Mouse (Mus musculus) monocyte, adult 2 months (primary cell): Measurements from ENCODE around the gene Sec14l1.

Experiments used
- DNase-seq, 2 experiments: peaks; one replicate each; pipeline ENCODE4 v3.0.0; 2022; ENCODE audit warnings: low spot score in 2 of 2, low read depth in 1 of 2

The Sec14l1 gene

DNA sequence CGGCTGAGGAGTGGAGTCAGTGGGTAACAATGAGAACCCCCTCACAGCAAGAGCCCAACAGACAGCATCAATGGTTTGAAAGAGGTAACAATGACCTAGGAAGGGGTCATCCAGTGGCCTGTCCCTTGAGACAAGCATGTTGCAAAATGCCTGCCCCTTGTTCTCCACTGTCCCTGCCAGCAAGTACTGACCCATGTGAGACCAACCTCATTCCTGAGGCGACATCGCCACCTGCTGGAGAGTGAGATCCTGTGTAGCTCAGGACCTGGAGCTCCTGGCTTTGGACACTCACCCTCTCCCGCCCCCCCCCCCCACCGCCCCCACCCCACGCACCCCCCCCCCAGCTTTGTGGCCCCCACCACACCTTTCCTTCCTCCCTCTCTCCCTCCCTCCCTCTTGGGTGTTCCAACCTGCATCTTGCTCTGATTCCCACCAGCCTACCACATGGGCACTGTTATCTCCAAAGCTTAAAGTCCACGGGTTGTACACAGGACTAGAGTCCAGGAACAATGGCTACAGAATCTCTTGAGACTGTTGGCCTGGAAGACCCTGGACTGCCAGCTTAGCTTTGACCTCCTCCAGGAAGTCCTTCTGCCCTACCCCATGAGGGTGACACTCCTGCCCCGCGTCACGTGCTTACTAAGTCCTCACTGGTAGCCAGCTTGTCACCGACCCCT lies 62.5 kb downstream of the Sec14l1 start:
- DNase-seq: peak; percentile 28 to 75

DNA sequence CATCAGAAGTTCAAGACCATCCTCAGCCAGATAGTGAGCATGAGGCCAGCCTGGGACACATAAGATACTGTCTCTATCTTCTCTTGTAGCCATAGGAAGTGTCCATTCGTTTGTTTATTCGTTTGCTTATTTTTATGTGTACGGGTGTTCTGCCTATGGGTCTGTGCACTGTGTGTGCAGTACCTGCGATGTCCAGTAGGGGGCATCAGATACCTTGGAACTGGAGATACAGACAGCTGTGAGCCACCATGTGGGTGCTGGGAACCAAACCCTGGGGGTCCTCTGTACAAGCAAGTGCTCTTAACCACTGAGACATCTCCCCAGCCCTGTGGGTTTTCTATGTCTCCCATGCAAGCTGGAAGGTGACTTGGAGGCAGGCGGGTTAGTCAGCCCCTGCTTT lies 64.9 kb downstream of the Sec14l1 start:
- no peak for DNase-seq

DNA sequence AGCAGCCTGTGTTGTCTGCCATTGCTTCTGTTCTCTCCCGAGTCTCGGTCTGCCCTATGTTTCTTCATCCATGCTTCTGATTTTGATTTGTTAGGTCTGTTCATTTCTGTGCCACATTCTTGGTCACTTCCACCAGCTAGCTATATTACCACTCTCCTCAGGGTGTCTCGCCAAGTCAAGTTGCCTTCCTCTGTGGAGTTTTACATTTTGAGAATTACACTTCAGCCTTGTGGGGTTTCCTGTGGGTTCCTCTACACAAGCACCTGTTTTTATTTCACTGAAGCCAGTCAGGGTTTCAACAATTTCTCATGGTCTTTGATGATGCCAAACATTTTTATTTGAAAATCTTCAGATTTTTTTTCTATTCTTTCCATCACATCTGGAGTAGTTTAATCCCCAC lies 67.8 kb downstream of the Sec14l1 start:
- no peak for DNase-seq

DNA sequence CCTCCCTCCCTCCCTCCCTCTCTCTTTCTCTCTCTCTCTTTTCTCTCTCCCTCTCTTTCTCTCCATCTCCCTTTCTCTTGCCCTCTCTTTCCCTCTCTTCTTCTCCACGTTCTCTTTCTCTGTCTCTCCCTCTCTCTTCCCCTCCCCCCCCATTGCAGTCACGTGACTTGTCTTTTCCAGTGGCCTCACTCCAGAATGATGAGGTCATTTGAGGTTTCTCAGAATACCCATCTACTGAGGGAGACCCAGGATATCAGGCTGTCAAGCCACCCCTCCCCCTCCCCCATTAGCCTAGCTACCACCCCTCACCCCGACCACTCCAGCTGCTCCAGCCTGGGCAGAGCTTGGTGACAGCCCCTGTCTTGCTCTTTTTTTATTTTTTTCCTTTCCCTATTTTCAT lies 68.3 kb downstream of the Sec14l1 start:
- no peak for DNase-seq

DNA sequence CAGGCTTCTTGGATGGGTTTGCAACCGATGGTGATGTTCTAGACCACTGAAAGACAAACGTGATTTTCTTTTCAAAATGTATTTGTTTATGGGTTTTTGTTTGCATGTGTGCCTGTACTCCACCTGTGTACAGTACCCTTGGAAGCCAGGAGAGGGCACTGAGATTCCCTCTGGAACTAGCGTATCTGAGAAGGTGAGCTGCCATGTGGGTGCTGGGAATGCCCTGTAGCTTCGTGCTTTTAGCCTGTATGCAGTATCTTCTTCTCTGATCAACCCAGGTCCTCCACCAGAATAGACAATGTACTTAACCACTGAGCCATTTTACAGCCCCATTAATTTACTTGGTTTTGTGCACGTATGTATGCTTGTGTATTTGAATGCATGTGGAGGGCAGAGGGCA lies 68.9 kb downstream of the Sec14l1 start:
- DNase-seq: no peak

DNA sequence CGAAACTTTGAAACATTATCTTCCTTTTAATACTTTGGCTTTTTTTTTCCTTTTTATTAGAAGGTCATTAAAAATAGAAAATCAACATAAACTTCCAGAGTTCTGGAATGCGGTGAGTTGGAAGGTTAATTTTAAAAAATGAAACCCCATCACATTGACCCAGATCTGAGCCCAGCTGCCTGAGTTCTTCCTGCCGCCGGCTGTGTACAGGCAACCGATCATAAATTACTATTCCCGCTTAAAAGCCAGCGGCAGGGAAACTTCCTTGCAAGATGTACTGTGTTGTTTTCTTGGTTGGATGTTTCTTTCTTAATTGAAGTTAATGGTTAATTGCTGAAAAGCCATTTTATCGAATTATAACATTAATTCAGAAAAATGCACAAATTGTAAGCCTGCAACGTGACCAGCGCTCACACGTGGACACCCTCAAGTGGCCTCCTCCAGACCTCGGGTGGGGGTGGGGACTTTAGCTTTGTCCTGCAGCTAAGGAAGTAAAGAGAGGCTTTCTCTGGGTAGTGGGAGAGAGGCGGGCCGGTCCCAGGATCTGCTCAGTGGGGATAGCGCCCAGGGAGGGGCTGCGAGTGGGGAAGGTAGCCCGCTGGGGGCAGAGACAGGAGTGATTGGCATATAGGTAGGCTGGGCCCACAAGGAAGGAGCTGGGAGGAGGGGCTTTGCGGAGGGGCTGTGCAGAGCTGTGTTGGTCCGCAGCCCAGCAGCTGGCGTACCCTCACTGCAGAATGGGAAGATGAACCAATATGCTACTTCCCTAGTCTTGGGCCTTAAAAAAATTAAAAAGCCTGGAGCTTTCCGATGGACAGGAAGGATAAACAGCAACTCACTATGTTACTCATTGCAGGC lies 70.3 kb downstream of the Sec14l1 start:
- DNase-seq: no peak

DNA sequence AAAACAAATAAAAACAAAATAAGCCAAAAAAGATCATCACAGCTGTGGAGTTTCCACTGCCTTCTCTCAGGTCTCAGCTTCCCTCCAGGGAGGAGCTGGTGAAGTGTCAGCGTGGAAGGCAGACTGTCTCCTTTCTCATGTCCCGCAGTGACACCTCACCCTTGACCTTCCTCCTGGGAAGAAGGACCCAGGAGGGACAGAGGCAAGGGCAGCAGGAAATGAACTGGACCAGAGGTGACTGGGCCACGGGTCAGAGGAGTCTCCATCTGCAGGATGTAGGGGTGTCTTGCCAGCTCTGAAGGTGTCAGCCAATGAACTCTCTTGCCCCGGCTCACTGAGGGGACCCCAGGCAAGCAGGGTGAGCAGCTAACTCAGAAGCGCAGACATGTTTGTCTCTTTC lies 76.6 kb downstream of the Sec14l1 start:
- DNase-seq: no peak

DNA sequence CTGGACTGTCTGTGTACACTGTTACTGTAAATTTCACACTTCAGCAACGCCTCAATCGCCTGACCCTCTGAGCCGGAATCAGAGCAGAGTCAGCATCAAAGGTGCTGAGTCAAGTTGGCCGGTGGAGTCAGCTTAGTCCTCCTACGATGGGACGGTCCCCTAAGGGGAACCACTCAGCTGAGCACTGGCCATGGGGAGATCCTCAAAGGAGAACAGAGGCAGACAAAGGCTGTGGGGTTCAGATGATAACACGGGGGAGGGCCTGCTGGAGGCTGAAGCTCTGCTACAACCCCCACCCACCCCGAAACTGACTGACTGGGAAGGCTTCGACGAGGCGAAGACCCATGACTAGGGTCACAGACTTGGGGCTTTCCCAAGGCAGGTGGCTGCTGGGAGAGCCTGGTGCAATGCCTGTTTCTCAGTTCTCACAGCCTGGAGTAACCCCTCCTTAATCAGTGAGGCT lies 79.5 kb downstream of the Sec14l1 start:
- peak in 1 of 2 experiments; percentile 39 for DNase-seq

DNA sequence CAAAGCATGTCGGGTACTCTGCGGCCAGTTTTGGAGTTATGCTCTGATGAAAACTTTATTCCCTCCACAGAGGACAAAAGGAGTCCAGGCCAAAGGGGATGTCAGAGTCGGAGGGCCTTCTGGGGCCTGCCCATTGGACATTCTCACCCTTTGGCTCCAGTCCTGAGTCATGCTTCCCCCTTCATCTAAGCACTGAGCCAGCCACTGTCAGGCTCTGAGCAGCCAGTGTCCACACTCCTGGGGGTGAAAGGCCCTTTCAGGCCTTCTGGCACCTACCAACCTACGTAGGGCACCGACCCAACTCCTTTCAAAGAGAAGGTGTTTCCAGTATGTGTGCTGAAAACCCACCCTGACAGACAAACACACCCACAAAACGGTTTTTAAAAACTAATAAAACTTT lies 80.6 kb downstream of the Sec14l1 start:
- no peak for DNase-seq

DNA sequence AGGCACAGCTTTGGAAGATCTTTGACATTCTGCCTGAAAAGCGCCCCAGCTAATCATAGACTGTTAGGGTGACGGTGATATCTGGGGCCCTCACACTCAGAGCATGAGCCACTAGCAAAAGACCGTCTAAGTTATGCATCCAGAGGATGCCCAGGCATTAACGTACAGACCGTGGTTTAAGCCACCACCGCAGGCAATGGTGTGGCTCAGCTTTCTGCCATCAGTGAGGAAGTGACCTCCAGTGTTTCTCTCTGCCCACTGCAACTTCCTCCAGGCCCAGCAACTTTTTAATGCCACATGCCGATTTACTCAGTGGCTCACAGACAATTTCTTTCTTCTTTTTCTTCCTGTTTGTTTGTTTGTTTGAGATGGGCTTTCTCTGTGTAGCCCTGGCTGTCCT lies 81.7 kb downstream of the Sec14l1 start:
- DNase-seq: no peak

DNA sequence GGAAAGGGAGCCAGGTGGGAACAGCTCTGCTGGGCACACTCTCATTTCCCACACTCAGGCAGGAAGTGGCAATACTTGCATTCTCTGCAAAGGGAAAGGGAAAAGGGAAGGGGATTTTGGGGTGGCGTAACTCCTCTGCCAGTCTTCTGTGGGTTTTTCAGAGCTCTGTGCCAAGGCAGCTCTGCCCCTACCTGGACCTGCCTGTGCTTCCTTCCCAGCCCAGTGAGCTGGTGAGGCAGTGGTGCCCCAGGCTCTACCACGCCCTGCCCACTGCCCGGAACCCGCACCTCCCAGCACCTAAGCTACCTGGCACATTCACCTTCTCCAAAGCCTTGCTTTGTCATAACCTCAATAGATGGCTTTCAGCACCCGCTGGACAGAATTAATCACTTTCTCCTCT lies 83.2 kb downstream of the Sec14l1 start:
- DNase-seq: peak in 1 of 2 experiments; percentile 29

DNA sequence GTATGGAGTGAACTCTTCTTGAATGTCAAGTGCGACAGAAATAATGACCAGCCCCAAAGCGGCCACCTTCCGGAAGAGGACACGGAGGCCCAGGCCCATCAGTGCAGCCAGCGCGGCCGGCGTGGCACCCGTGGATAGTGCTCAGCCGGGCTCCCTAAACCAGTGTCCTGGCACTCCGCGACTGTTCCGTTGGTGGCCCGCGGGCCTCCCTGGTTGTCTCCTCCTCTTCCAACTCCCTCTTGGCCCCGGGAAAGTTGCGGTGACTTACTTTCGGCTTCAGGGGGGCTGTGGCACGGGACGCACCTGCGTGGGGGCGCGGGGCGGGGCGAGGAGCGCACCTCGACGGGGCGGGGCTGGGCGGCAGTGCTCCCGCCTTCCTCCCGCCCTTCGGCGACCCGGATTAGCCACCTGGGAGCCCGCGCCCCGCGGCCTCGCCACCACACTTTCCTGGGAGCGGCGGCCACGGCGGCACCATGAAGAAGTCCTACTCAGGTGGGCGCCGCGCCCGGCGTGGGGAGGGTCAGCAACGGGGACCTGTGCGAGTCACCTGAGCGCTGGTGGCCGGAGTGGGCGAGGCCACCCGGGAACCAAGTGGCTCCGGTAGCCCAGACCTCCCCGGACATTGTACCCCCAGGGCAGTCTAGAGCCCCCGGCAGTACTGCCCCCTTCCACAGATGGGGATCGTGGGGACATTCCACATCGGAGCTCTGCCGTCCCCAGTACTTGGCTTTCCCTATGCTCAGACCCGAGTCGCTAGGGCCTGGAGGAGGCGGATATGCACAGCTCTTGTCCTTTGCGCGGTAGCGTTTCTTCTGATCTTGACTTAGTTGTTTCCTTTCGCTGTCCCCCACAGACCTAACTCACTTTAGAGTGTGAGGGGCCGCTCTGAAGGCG lies 84.6 kb downstream of the Sec14l1 start, which contains the start of gene Sept9:
Sept9 (plus strand) TSS at position 380 of the 894 bp plus-strand sequence.
- DNase-seq: no peak

DNA sequence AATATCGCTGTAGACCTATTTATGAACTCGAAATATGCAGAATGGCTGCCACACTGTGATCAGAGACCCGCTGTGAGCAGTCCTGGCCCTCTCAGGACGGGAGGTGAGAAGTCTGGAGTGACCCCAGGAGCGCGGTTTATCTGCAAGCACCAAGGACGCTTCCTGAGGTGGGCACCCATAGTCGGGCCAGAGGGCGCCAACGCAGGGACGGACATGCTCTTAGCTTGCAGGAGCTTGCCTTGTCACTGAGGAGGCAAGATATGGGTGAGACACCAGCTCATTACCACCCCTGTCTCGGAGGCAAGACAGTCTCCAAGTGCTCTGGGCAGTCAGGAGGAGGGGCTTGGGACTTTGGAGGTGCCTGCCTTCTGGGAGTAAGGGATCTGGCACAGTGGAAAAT lies 86.9 kb downstream of the Sec14l1 start:
- no peak for DNase-seq

DNA sequence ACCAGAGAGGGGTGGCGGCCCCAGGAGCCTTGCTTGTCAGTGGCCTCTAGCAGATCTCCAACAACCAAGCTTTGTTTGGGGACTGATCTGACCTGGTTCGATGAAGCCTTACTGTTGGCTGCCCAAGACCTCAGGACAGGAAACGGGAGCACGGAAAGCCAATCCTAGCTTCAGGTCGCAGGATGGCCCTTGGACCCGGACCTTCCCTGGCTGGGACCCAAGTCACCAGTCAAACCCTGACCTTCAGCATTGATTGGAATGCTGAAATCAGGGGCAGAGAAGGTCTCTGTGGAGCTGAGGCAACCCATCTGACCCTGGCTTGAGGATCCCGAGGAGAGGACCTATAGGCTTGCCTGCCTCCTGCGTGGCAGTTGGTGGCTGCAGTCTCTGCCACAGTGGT lies 89.6 kb downstream of the Sec14l1 start:
- DNase-seq: no peak

DNA sequence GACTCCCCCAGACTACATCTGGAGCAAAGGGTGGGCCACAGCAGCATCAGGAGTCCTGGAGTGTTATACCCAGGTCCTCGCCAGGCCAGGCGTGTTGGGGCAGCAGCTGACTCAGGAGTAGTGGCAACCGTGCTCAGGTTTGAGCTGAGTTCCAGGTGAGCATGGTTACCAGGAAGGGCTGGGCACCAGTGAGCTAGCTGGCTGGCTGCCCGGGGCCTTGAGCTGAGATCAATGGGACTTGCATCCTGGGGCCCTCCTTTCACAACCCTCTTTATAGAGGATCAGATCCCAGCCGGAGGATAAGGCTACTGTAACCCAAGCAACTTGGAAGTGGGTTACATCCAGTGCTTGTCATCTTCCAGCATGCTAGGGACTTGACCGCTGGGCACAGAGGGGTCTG lies 90.1 kb downstream of the Sec14l1 start:
- DNase-seq: no peak

DNA sequence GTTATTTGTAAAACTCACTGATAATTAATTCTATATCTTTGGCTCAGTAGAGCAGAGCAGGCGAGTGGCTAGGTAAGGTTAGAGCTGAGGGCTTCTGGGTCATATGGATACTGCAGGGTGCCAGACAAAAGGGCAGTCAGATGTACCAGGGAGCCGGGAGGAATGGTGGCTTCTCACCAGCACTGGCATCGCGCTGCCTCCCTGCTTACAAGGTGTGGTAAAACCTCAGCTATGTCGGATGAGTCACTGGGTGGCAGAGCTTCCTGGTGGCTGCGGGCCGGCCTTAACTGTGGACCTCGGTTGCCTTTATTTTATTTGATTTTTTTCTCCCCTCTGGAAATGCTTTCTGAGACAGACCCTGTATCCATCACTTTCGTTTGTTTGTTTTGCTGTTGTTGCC lies 90.5 kb downstream of the Sec14l1 start:
- DNase-seq: no peak

DNA sequence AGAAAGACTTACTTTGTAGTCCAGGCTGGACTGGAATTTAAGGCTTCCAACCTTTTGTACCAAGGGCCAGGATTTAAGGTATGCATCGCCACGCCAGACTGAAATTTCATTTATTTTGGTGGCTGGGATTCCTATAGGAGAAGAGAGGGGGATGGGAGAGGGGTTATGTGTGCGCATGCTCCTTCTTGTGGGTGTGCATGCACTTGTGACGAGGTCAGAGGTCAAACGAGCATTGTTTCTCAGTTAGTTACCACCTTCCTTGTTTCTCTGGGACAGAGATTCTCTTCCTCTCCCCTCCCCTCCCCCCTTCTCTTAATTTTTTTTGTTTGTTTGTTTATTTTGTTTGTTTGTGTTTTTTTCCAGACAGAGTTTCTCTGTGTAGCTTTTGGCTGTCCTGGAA lies 92.5 kb downstream of the Sec14l1 start:
- no peak for DNase-seq

DNA sequence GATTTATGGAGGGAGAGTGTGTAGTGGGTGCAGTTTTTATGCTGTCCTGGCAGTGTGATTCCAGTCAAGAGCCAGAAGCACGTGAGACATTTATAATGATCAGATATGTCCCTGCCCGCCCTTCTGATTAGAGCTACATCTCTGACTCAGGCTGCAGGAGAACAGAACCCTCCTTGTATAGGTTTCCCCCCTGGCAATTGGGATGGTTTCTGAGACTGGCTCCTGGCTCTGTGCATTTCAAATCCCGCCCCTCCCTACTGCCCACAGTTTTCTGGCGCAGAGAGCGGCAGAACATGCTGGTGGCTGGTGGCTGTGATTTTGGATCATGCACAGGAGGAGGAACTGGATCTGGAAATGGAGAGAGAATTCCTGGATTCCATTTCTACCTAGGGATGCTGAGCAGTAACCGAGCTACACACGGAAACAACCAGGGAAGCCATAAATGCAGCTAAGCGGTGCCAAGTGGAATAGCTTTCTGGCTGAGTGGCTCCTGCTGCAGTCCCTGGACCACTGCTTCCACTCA lies 93.2 kb downstream of the Sec14l1 start:
- DNase-seq: no peak
